ENCODE assay signal across 23 mouse cellular contexts in the genomic region with DNA sequence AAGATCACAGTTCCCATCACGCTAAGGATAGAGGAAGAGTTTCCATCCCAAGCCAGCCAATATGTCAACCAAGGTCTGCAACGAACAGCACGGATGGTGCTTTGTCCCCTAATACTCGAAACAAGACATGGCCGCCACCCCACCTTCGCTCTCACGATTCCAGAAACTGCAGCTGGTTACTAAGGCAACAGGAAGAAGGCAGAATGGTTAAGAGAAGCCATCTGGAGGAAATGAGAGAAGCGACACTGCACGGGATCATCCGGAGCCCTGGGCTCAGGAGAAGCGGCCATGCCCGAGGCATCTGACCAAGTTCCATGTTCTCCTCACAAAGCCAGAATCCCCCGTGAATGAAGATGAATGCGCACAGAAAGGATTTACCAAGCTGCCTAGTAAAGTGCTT.
DNase-seq lines count a peak whose midpoint lies in the region; ATAC-seq and TF ChIP-seq lines count a peak whose summit lies in the region.
"Had no signal": no experiment of that assay in that cellular context is flagged by ENCODE, and none has a peak within 500 bp of the region (broad histone marks: within the 10 kb centered on the region; RNA-seq: fewer than 3 reads in every experiment).

No protein-coding gene starts in this region.

- H3K4me3 ChIP-seq in midbrain, embryonic 15.5 days, result no peak overlapping the region
- no peak overlapping the region for H3K4me3 ChIP-seq in midbrain, embryonic 13.5 days (replicated peaks)
- no peak overlapping the region for H3K4me3 ChIP-seq in midbrain, postnatal 0 days (ENCODE audit: low read depth, low read length)
- H3K4me3 ChIP-seq: left cerebral cortex, adult 2 months; limb, embryonic 13.5 days; liver, embryonic 15.5 days; midbrain, embryonic 12.5 days; stomach, embryonic 15.5 days had no signal

- no peak for TF ChIP-seq CTCF in brain, embryonic 14.5 days (IDR thresholded peaks at IDR 0.05; ENCODE audit: borderline replicate concordance, extremely low read depth, insufficient read depth, insufficient read length)
- TF ChIP-seq CTCF in midbrain, postnatal 0 days (IDR thresholded peaks at IDR 0.05), result no peak

- 70% methylated on average over 14 of the region's 14 CpGs for WGBS in midbrain, embryonic 15.5 days
- 74% methylated on average over 14 of the region's 14 CpGs for WGBS in midbrain, embryonic 13.5 days
- 60% methylated on average over 14 of the region's 14 CpGs for WGBS in midbrain, postnatal 0 days

- no peaks in the 10 kb centered on the region for H3K9me3 ChIP-seq in midbrain, embryonic 15.5 days
- no peaks in the 10 kb centered on the region for H3K9me3 ChIP-seq in midbrain, embryonic 13.5 days
- no peaks in the 10 kb centered on the region for H3K9me3 ChIP-seq in midbrain, postnatal 0 days (ENCODE audit: low read length)
- H3K9me3 ChIP-seq: G1E; limb, embryonic 13.5 days; liver, embryonic 15.5 days; midbrain, embryonic 12.5 days; stomach, embryonic 15.5 days had no signal

- no peaks in the 10 kb centered on the region for H3K27me3 ChIP-seq in midbrain, embryonic 15.5 days (replicated peaks)
- H3K27me3 ChIP-seq in midbrain, embryonic 13.5 days, result no peaks in the 10 kb centered on the region
- H3K27me3 ChIP-seq in midbrain, postnatal 0 days (ENCODE audit: insufficient read depth, low read length), result no peaks in the 10 kb centered on the region
- H3K27me3 ChIP-seq: limb, embryonic 13.5 days; liver, embryonic 15.5 days; midbrain, embryonic 12.5 days; stomach, embryonic 15.5 days had no signal

- no peak for DNase-seq in frontal cortex, postnatal 14 days (ENCODE audit: low spot score in 2 of 2)
- DNase-seq in brain, embryonic 14.5 days (ENCODE audit: low read depth), result peak; percentile 40
- DNase-seq in midbrain, postnatal 0 days (ENCODE audit: low spot score), result peak; percentile 28
- DNase-seq in Muller cell, postnatal 12 days (ENCODE audit: inconsistent ontology term), result no peak
- DNase-seq in urinary bladder, adult 2 months (ENCODE audit: low spot score), result no peak
- DNase-seq: adrenal gland, postnatal 36 days; cerebellum, adult 11 months; cerebellum, postnatal 25 days; kidney, adult 9 months; kidney, postnatal 4 days; lung, postnatal 14 days; spleen, adult 18-20 months; thymus, postnatal 14 days had no signal

- H3K4me1 ChIP-seq in midbrain, embryonic 15.5 days, result peaks cover 5% of the 10 kb centered on the region; the same call in 1 of the 2 replicates
- no peaks in the 10 kb centered on the region for H3K4me1 ChIP-seq in midbrain, embryonic 13.5 days (replicated peaks)
- H3K4me1 ChIP-seq in midbrain, postnatal 0 days (ENCODE audit: insufficient read depth, low read length), result no peaks in the 10 kb centered on the region; the same call in 1 of the 2 replicates
- H3K4me1 ChIP-seq: liver, embryonic 15.5 days; stomach, embryonic 15.5 days had no signal

- peak; percentile 89 for ATAC-seq in frontal cortex, adult (ENCODE audit: low TSS enrichment)
- ATAC-seq in midbrain, embryonic 15.5 days (replicated peaks), result peak; percentile 42; the same call in 1 of the 2 replicates
- ATAC-seq in midbrain, embryonic 13.5 days, result no peak
- no peak for ATAC-seq in midbrain, postnatal 0 days (ENCODE audit: low FRiP score)

- no peak overlapping the region for H3K9ac ChIP-seq in midbrain, embryonic 15.5 days
- H3K9ac ChIP-seq in midbrain, embryonic 13.5 days (replicated peaks), result no peak overlapping the region
- H3K9ac ChIP-seq in midbrain, postnatal 0 days (replicated peaks; ENCODE audit: low read length, poor library complexity, severe bottlenecking), result no peak overlapping the region
- H3K9ac ChIP-seq: hindbrain, embryonic 14.5 days; limb, embryonic 13.5 days; liver, embryonic 15.5 days; midbrain, embryonic 12.5 days; stomach, embryonic 15.5 days had no signal

- no peak for TF ChIP-seq POLR2A in brain, embryonic 14.5 days (IDR thresholded peaks at IDR 0.05; ENCODE audit: borderline replicate concordance, extremely low read depth, insufficient read depth, insufficient read length, poor library complexity, severe bottlenecking)

- H3K36me3 ChIP-seq in midbrain, embryonic 15.5 days (replicated peaks), result peaks cover 7% of the 10 kb centered on the region; the same call in 1 of the 2 replicates
- peaks cover 35% of the 10 kb centered on the region for H3K36me3 ChIP-seq in midbrain, embryonic 13.5 days
- H3K36me3 ChIP-seq in midbrain, postnatal 0 days (ENCODE audit: insufficient read depth, low read length), result peaks cover 17% of the 10 kb centered on the region
- H3K36me3 ChIP-seq: G1E had no signal

- 0 out of 2 replicates have a peak overlapping the region, but pooled peaks have one; percentile 6 for H3K27ac ChIP-seq in midbrain, embryonic 15.5 days
- H3K27ac ChIP-seq in midbrain, embryonic 13.5 days, result no peak overlapping the region
- no peak overlapping the region for H3K27ac ChIP-seq in midbrain, postnatal 0 days (ENCODE audit: low read depth, low read length)
- H3K27ac ChIP-seq: hindbrain, embryonic 14.5 days; left cerebral cortex, adult 2 months; limb, embryonic 13.5 days; liver, embryonic 15.5 days; midbrain, embryonic 12.5 days; stomach, embryonic 15.5 days had no signal

- no peak overlapping the region for H3K4me2 ChIP-seq in midbrain, embryonic 15.5 days
- no peak overlapping the region for H3K4me2 ChIP-seq in midbrain, embryonic 13.5 days (replicated peaks)
- no peak overlapping the region for H3K4me2 ChIP-seq in midbrain, postnatal 0 days (ENCODE audit: low read depth, low read length, poor library complexity, severe bottlenecking)
- H3K4me2 ChIP-seq: hindbrain, embryonic 14.5 days; limb, embryonic 13.5 days; liver, embryonic 15.5 days; midbrain, embryonic 12.5 days; stomach, embryonic 15.5 days had no signal

Comparison
In these comparisons a context has a peak if more than half of its experiments do, and no peak if none do; other contexts are left out.
1. ATAC-seq: peak in frontal cortex, adult (single experiment) and midbrain, embryonic 15.5 days (single experiment); none in midbrain, embryonic 13.5 days (single experiment) and midbrain, postnatal 0 days (single experiment).
2. DNase-seq: peak in brain, embryonic 14.5 days (single experiment) and midbrain, postnatal 0 days (single experiment); none in frontal cortex, postnatal 14 days (0 of 2), Muller cell, postnatal 12 days (single experiment) and urinary bladder, adult 2 months (single experiment).